Mouse (Mus musculus) spleen, adult 2 months (tissue): Measurements from ENCODE around the gene Cdc14b. TPM values are rescaled to one million over a fixed set of nuclear protein-coding genes. Genes with fewer than 3 reads are reported as not detected.

Experiments used
- DNase-seq, 2 experiments: peaks; one replicate each; pipeline versions ENCODE4 v3.0.0 to v3.0.0-alpha.2; 2012 to 2021; ENCODE audit warnings: low spot score in 2 of 2, low read depth in 1 of 2
- H3K27ac ChIP-seq: fragments of 200-500 bp; 2 replicates; pipeline ENCODE4 v1.5.1; 2012; ENCODE audit warnings: low read length, inconsistent platforms; ENCODE audit not compliant: insufficient read depth
- H3K27me3 ChIP-seq: fragments of 200-500 bp; 2 replicates; pipeline ENCODE4 v1.6.1; 2012; ENCODE audit warnings: mild to moderate bottlenecking, moderate library complexity, low read length, inconsistent platforms; ENCODE audit not compliant: control insufficient read depth, insufficient read depth
- H3K36me3 ChIP-seq: fragments of 200-500 bp; 2 replicates; pipeline ENCODE4 v1.6.1; 2012; ENCODE audit warnings: mild to moderate bottlenecking, low read length, inconsistent platforms; ENCODE audit not compliant: control insufficient read depth, insufficient read depth
- H3K4me1 ChIP-seq: fragments of 200-500 bp; 2 replicates; pipeline ENCODE4 v1.6.1; 2011; ENCODE audit warnings: inconsistent platforms; ENCODE audit not compliant: control insufficient read depth, insufficient read depth, insufficient read length
- H3K4me3 ChIP-seq: fragments of 200-500 bp; 2 replicates; pipeline ENCODE4 v1.5.1; 2011; ENCODE audit warnings: mild to moderate bottlenecking, inconsistent platforms; ENCODE audit not compliant: insufficient read depth, insufficient read length; ENCODE audit errors: extremely low read depth
- CTCF ChIP-seq: fragments of 200-500 bp; IDR thresholded peaks from 2 replicates; pipeline ENCODE4 v1.5.1; 2011; ENCODE audit warnings: mild to moderate bottlenecking, inconsistent platforms; ENCODE audit not compliant: insufficient read depth, insufficient read length, insufficient replicate concordance; ENCODE audit errors: extremely low read depth
- POLR2A ChIP-seq: fragments of 200-500 bp; IDR thresholded peaks from 2 replicates; pipeline ENCODE4 v1.6.1; 2011; ENCODE audit warnings: low read depth, low read length, inconsistent platforms
- WGBS: fragments of 180-500 bp; shearing (Covaris S2); methylation state at CpG from one replicate; pipeline ENCODE4 v1.1.7; 2018; 5-methylcytosine and 5-hydroxymethylcytosine counted together
- polyA plus RNA-seq: library from polyadenylated mRNA; depleted of rRNA; stranded (reverse); fragments of >200 nt; gene quantifications from 2 replicates; pipeline ENCODE4 v1.2.3, GENCODE M21; 2012

The Cdc14b gene
- polyA plus RNA-seq, 1 experiment: 1.5 TPM

DNA sequence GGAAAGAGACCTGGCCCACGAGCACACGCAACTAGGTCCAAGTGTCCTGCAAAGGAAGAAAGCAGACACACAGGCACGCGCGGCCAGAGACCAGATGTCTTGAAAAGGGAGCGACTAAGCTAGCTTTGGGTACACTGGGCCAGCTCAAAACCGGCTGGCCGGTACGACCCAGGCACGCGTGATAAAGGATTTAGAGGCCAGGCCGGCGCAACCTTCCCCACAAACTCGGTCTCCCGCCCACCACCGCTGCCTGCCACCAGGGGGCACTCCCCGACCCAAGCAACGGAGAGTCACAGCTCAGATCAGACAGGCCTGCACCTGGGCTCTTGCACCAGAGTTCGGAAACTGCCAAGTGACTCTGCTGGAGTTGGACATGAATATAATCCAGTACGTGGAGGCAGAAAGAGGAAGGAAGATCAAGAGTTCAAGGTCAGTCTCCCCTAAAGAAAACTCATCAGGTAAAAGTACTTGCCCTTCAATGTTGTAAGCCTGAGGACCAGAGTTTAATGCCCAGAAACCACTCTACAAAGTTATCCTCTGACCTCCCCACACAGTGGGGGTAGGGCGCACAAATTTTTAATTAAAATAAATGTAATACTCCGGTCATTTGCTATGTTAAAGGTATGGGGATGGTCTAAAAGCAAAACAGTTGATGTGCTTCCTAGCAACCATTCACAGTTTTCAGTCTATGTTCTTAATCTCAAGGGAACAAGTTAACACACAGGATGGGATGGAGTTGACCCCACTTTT, 26.1 kb downstream of the Cdc14b start:
- TF ChIP-seq POLR2A (no peak), CTCF (peak; percentile 96)
- Histone ChIP-seq H3K27me3 (no peaks in the 10 kb centered on the region), H3K4me1 (peaks cover 5% of the 10 kb centered on the region; the same call in 1 of the 2 replicates), H3K4me3 (peak overlapping the region; percentile 75), H3K36me3 (no peaks in the 10 kb centered on the region), H3K27ac (peak overlapping the region; percentile 66)
- 8% methylated on average over 22 of the region's 22 CpGs for WGBS
- peak; percentile 61 to 89 for DNase-seq

- Histone ChIP-seq H3K36me3 (no peaks in the 10 kb centered on the region), H3K4me1 (peaks cover 2% of the 10 kb centered on the region; the same call in 1 of the 2 replicates), H3K27ac (peak overlapping the region; percentile 66), H3K27me3 (no peaks in the 10 kb centered on the region), H3K4me3 (peak overlapping the region; percentile 75)
- no peak for TF ChIP-seq CTCF
- peak; percentile 28; the same call in 1 of the 2 replicates for TF ChIP-seq POLR2A
- WGBS: 2% methylated on average over 24 of the region's 24 CpGs
- peak; percentile 32 to 69 for DNase-seq
These were observed 26.8 kb downstream of the Cdc14b start for GRCm38 (mm10) chr13:64248161-64248774.

DNA sequence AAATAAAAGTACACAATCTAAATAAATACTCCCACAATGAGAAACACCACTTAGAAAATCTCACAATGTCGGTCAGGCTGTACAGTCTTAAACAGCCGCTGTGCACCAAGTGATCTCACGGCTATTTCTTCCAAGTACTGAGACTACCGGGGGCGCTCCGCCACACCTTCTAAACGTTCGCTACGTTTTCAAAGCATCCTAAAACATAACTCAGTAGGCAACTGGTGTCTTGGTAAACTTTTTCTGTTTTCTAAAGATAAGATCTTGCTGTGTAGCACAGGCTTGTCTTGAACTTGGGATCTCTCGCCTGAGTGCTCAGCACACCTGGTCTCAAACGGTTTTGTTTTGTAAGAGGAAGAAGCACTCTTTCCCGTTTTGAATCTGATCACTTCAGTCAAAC, 29.0 kb downstream of the Cdc14b start:
- Histone ChIP-seq H3K27me3 (no peaks in the 10 kb centered on the region), H3K27ac (no peak overlapping the region), H3K4me3 (no peak overlapping the region), H3K4me1 (peaks cover 2% of the 10 kb centered on the region; the same call in 1 of the 2 replicates), H3K36me3 (no peaks in the 10 kb centered on the region)
- no peak for TF ChIP-seq POLR2A
- no peak for TF ChIP-seq CTCF
- 70% methylated on average over 12 of the region's 12 CpGs for WGBS
- no peak for DNase-seq

DNA sequence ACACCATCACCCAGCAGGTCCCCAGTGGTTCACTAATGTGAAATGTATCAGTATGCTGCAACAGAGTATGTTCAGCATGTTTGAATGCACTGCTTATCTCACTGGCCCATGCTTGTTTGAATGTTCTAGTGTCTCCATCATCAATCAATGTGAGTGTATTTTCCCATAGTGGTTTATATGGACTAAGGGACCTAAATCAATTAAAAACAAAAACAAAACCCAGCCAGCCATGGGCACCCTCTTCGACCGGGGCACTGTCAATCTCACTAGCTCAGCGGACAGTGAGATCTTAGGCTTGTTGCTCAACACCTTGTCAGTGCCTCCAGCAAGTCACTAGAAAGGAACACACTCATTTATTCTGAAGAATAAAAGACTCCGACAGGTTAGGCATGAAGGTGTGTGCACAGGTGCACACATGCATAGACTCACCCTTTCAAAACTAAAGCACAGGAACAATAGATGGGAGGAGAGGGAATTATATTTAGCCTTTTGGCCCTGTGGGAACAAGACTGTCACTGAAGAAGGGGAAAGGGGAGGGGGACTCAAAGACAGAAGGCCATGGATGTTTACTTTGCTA, 30.3 kb downstream of the Cdc14b start:
- H3K4me3 ChIP-seq: no peak overlapping the region
- TF ChIP-seq CTCF: no peak
- TF ChIP-seq POLR2A: no peak
- H3K4me1 ChIP-seq: peaks cover 2% of the 10 kb centered on the region; the same call in 1 of the 2 replicates
- DNase-seq: no peak
- H3K36me3 ChIP-seq: no peaks in the 10 kb centered on the region
- 96% methylated on average over 4 of the region's 4 CpGs for WGBS
- H3K27me3 ChIP-seq: no peaks in the 10 kb centered on the region
- no peak overlapping the region for H3K27ac ChIP-seq

- H3K36me3 ChIP-seq: no peaks in the 10 kb centered on the region
- TF ChIP-seq CTCF (no peak), POLR2A (no peak)
- DNase-seq: no peak
- no peaks in the 10 kb centered on the region for H3K4me1 ChIP-seq
- no peak overlapping the region for H3K27ac ChIP-seq
- no peak overlapping the region for H3K4me3 ChIP-seq
- H3K27me3 ChIP-seq: no peaks in the 10 kb centered on the region
These were observed 32.4 kb downstream of the Cdc14b start for GRCm38 (mm10) chr13:64242721-64243120.

DNA sequence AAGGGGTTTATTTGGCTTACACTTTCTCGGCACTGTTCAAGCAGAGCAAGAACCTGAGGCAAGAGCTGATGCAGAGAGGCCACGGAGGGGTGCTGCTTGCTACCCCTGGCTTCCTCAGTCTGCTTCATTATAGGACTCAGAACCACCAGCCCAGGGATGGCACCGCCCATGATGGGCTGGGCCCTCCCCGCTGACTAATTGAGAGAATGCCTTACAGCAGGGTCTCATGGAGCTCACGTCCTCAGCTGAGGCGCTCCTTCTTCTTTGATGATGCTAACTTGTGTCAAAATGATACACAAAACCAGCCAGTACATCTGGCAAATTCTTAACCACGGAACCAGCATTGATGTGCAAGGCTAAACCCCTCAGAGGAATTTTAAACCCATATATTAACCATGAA, 34.5 kb downstream of the Cdc14b start:
- no peaks in the 10 kb centered on the region for H3K4me1 ChIP-seq
- DNase-seq: no peak
- WGBS: 73% methylated on average over 7 of the region's 7 CpGs
- H3K27me3 ChIP-seq: no peaks in the 10 kb centered on the region
- no peaks in the 10 kb centered on the region for H3K36me3 ChIP-seq
- no peak overlapping the region for H3K4me3 ChIP-seq
- H3K27ac ChIP-seq: no peak overlapping the region
- no peak for TF ChIP-seq POLR2A
- TF ChIP-seq CTCF: no peak
